Comparison of ENCODE assay signal across 8 mouse cellular contexts in genomic region chr15:101336474-101337174, GRCm38 (mm10). TPM values are rescaled to one million over a fixed set of nuclear protein-coding genes. Genes with fewer than 3 reads are reported as not detected.
DNase-seq lines count a peak whose midpoint lies in the region; ATAC-seq and TF ChIP-seq lines count a peak whose summit lies in the region.
"Had no signal": no experiment of that assay in that cellular context is flagged by ENCODE, and none has a peak within 500 bp of the region (broad histone marks: within the 10 kb centered on the region; RNA-seq: fewer than 3 reads in every experiment).

No protein-coding gene starts in this region.

- no peak for TF ChIP-seq CTCF in bone marrow, adult 2 months (IDR thresholded peaks at IDR 0.05; ENCODE audit: control insufficient read depth, insufficient read depth, low read length)

- TF ChIP-seq POLR2A in bone marrow, adult 2 months (IDR thresholded peaks at IDR 0.05; ENCODE audit: borderline replicate concordance, control insufficient read depth, low read depth, low read length): no peak

- 11% methylated on average over 24 of the region's 24 CpGs for WGBS in bone marrow, adult 2 months

- no peak overlapping the region for H3K4me3 ChIP-seq in bone marrow, adult 2 months (replicated peaks; ENCODE audit: control insufficient read depth, low read depth, low read length)

- 0 out of 2 replicates have a peak overlapping the region, but pooled peaks have one; percentile 35 for H3K27ac ChIP-seq in bone marrow, adult 2 months (ENCODE audit: control insufficient read depth, insufficient read depth, low read depth, low read length, poor library complexity)

- DNase-seq in 416B (ENCODE audit: low read depth): peak; percentile 98
- peak; percentile 47 for DNase-seq in kidney, postnatal 10 days
- peak; percentile 45 for DNase-seq in lung, postnatal 10 days
- DNase-seq in right cerebral cortex, adult 2 months (ENCODE audit: low spot score in 2 of 2): no peak
- DNase-seq in right cerebral cortex, adult 18-20 months: no peak

- ATAC-seq in CD4-positive, CD25-positive, alpha-beta regulatory T cell, adult 4 months: no peak
- ATAC-seq: intestine, postnatal 0 days had no signal

- H3K4me1 ChIP-seq in bone marrow, adult 2 months (ENCODE audit: control insufficient read depth, insufficient read depth, low read length): peaks cover 10% of the 10 kb centered on the region

RNA-seq across cellular contexts. Expression of gene Krt80, which starts 33.3 kb away (rescaled TPM):
- polyA plus RNA-seq in bone marrow, adult 2 months (2011; ENCODE audit: insufficient read depth, insufficient read length, low replicate concordance, missing spikeins): 1.3 and 3.5 TPM in 2 replicates
- under 1 TPM in 1 of 2 experiments, not detected in 1; 0.22 TPM for polyA plus RNA-seq in CD4-positive, CD25-positive, alpha-beta regulatory T cell, adult 4 months (2017; shearing (Covaris generic))

RNA-seq across cellular contexts. Expression of gene 6030408B16Rik, which starts 43.6 kb away (rescaled TPM):
- 0.50 and 1.4 TPM in 2 replicates for polyA plus RNA-seq in bone marrow, adult 2 months (2011; ENCODE audit: insufficient read depth, insufficient read length, low replicate concordance, missing spikeins)
- not detected for polyA plus RNA-seq in CD4-positive, CD25-positive, alpha-beta regulatory T cell, adult 4 months (2017; shearing (Covaris generic))

RNA-seq across cellular contexts. Expression of gene Atg101, which starts 52.6 kb away (rescaled TPM):
- polyA plus RNA-seq in bone marrow, adult 2 months (2011; ENCODE audit: insufficient read depth, insufficient read length, low replicate concordance, missing spikeins): 27.4 and 42.0 TPM in 2 replicates
- polyA plus RNA-seq in CD4-positive, CD25-positive, alpha-beta regulatory T cell, adult 4 months (2017; shearing (Covaris generic)): 10 to 100 TPM; 67.8 to 79.0 TPM

Comparison
In these comparisons a context has a peak if more than half of its experiments do, and no peak if none do; other contexts are left out.
1. DNase-seq: peak in 416B (single experiment), kidney, postnatal 10 days (single experiment) and lung, postnatal 10 days (single experiment); none in right cerebral cortex, adult 2 months (0 of 2) and right cerebral cortex, adult 18-20 months (single experiment).